Mouse (Mus musculus) lung, postnatal 4 days (tissue): ENCODE measurements around the gene Iqcg.

Source experiments
- DNase-seq, 2 experiments: peaks; one replicate each; pipeline ENCODE4 v3.0.0; 2021

The Iqcg gene

DNA sequence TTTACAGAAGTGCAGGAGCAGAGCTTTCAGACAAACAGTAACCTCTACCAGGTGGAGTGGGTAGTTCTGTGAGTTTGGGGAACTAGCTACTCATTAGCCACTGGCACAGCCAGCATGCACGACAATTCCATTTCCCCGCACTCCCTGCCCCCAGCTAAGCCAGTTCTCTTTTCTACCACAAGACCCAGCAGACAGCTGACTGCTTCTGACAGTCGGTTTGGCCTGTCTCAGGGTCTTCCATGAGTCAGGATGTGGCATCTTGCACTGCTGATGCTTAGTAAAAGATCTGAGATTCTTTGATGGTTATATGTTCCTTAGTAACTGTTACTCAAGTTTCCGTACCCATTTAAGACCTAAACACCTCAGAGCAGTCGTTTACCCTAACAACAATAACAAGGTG, 83.5 kb downstream of the Iqcg start:
- DNase-seq = no peak
